Mouse (Mus musculus) monocyte, adult 5-6 weeks (primary cell): ENCODE data around the gene Lama5. TPM values are rescaled to one million over a fixed set of nuclear protein-coding genes. Genes with fewer than 3 reads are reported as not detected.
A peak's percentile ranks its signal among the peaks of the same experiment; 100 is the strongest.
"Not testable (repeated sequence)": the region's sequence is repeated elsewhere in the genome, so short reads cannot be mapped to it uniquely, and the experiment has no call there.

Experiments used
- ATAC-seq: fragments of 153-309, 156-312 bp; replicated peaks from 2 replicates; pipeline ENCODE4 v1.8.0; 2017; ENCODE audit warnings: mild to moderate bottlenecking; ENCODE audit not compliant: low TSS enrichment, insufficient number of reproducible peaks, severe bottlenecking, poor library complexity, low FRiP score
- total RNA-seq: library from RNA; stranded (forward); fragments of 200-1000, 200-491, 200-594 nt; gene quantifications from 3 replicates; pipeline ENCODE4 v1.2.3, GENCODE M21; 2017

The Lama5 gene
- total RNA-seq, result 0.29 to 7.1 TPM (median 0.29 TPM) in 3 replicates

DNA sequence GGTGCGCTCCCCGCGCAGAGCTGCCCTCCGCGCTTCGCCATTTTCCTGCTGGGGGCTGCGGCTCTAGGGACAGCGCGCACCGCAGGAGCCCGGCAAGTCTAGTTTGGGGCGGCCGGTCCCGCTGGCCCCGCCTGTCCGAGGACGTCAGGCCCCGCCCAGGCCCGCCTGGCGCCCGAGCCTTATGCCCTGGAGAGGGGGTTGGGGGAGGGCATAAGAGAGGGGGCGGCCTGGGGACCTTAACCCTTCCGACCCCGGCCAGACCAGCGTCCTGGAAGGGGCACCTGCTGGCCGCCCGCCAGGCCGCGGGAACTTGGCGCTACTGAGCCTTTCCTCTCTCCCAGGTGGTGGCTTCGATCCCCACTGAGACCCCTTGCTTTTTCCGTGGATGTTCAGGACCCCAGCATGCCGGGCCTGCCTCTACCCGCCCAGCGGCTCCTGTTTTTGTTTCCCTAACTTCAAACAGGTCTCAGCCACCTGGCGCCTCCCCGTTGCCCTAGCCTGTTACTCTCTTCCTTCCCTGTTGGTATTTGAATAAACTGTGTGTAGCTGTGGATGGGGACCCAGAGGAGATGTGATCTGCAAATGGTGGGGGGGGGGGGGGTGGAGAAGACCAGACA, at the start of gene Lama5:
Gene Lama5, minus strand, starts transcription at position 98 of the 617 bp plus-strand sequence.
- ATAC-seq, result no peak

- ATAC-seq, result no peak
Measured at GRCm38 (mm10) chr2:180274523-180274922, 48.9 kb upstream of the Lama5 start.

- peak; percentile 77 for ATAC-seq
Measured at GRCm38 (mm10) chr2:180273394-180274244, 48.0 kb upstream of the Lama5 start, which contains the start of gene Cables2. Gene Cables2, minus strand, starts transcription at chr2:180273496.

GRCm38 (mm10) chr2:180272884-180273321, 47.2 kb upstream of the Lama5 start:
- no peak for ATAC-seq

DNA sequence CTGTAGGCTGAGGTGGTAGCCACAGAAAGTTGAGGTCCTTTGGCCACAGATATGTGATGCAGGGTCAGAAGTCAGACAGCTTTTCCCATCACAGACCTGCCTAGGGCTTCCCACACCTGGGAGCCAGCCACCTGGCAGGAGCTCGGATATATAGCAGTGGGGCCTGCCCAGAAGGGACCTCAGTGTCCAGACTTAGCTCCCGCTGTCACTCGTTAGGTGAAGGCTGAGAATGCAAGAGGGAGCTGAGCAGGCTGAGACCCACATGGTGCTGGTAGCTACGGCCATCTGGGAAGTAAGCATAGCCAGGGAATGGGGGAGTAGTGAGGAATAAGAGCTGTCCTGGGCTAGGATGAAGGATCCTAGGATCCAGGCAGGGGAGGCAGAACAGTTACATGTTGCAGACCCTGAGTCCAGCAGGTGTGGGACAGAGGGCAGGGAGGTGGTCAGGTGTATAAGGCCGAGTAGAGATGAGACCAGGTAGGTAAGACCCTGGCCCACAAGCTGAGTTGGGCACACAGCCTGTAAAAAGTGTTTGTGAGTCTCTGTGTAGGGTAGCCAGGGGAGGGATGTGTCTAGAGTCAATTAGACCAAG, 46.2 kb upstream of the Lama5 start:
- ATAC-seq, result no peak

DNA sequence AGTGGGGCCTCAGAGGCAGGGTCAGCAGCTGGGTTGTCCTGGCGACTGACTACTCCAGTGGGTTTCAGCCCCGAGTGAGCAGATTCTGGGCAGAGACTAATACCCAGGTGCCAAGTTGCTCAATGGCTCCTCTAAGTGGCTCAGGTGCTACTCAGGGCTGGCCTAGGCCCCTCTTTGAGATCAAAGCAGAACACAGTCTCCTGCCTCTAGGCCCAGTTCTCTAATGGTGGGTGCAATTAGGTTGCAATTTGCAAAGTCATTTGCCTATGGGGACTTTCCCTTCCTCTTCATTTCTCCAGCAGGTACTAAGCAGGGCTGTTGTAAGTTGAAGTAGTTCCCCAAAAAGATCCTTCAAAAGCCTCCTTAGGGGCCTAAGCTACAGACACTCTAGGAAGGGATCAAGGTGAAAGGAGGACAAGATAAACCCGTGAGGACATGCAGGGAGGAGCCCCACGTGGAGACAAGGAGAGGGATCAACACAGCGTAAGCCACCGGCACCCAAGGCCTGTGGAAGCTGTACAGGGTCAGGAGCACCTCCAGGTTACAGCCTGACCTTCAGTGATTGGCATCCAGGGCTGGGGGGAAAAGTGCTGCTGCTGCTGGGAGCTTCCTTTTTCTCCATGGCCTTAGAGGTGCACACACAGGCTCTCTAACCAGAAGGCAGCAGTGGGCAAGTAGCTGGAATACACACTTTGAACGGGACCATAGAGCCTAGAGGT, 45.0 kb upstream of the Lama5 start:
- ATAC-seq, result no peak

- no peak for ATAC-seq
Measured at GRCm38 (mm10) chr2:180269329-180269728, 43.7 kb upstream of the Lama5 start.

DNA sequence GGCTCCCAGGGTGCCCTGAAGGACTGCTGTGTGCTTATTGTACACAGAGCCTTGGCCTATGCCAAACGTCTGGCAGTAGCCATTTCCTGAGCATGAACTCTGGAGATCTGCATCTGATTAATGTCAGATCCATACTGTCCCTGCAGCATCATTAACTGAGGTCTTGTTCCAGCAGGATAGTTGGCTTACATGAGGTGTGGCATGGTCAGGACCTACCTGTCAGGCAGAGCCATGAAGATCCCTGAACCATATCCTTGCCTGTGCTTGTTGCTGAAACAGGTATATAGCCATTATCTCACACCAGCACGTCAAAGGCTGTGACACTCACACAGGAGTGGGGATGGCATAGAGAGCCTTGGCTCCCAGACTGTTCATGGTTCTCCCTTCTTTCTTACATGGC, 42.3 kb upstream of the Lama5 start:
- ATAC-seq, result no peak

GRCm38 (mm10) chr2:180262891-180263290, 37.2 kb upstream of the Lama5 start:
- no peak for ATAC-seq

GRCm38 (mm10) chr2:180262441-180262840, 36.8 kb upstream of the Lama5 start:
- no peak for ATAC-seq

DNA sequence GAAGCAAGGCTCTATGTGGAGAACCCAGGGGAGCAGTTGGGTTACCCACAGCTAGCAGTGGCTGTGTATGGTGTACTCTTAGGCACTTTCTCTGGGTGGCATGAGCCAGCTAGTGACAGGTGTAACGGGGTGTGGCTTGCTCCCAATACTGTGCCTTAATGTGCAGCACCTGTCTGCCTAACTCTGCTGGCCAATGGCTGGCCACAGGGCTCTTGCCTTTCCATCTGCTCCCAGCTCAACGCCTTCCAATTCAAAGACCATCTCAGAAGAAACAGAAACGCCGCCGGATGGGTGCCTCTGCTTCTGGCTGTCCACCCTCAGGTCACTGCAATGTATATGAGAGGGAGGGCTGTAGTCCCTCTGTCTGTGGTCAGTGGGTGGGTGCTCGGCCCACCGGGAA, 36.2 kb upstream of the Lama5 start:
- ATAC-seq, result no peak

DNA sequence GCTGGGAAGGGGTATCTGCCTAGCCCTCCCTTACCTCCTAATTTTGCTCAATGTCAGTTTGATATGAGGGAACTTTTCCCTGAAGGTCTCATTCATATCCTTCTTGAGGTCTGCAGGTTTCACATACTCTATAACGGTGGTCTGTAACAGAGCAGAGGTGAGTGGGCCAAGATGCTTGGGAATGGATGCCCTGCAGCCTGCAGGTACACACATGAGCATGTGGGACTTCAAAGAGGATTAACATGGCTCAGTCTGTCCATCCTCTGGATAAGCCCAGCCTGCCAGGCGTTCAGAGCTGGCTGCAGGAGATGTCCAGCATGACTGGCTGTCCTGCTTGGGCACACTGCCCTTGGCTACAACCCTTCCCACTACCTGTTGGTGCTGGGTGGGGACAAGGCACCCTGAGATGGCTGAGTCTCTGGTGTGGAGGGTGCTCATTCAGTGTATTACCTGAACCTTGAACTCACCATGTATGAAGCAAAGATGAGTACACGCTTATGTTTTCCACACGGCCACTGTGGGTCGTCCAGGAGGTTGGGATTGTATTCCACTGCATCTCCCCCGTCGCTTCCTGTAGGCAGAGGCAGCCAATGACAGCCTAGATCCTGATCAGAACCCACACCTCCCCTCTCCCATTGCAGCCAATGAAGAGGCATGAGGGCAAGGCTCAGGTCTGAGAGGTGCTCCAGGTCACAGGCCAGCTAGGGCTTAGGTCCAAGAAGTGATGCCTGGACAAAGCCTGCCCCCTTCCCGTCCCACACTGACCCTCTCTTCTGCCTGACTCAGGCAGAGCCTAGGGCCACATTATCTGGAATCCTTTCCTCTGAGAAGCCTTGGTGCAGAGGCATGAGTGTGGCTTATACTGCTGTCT, 35.2 kb upstream of the Lama5 start:
- no peak for ATAC-seq

- not testable (repeated sequence) for ATAC-seq
Measured at GRCm38 (mm10) chr2:180259826-180260609, 34.4 kb upstream of the Lama5 start.

- not testable (repeated sequence) for ATAC-seq
Measured at GRCm38 (mm10) chr2:180258951-180259484, 33.4 kb upstream of the Lama5 start.

- ATAC-seq, result no peak
Measured at GRCm38 (mm10) chr2:180257963-180258865, 32.6 kb upstream of the Lama5 start.

DNA sequence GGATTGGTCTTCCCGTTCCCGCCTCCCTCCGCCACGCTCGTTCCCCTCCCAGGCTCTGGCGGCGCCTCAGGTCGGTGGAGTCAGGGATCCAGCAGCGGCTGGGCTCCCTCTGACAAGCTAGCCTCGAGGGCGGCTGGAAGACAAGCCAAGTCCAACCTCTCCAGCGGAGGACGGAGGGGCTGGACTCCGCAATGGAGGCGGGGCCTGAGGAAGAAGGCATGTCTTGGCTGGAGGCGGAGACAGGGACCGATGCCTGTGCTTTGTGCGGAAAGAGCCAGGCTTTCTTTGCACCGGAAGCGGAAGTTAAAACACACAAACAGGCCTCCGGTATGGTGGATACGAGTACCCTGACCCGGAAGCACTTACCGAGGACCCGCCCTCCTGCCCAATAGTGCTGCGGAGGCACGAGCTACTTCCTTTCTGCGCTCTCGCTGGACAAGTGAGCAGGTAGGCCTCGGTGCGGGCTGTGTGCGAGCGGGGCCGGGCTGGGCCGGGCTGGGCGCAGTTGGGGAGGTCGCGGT, 31.4 kb upstream of the Lama5 start, which contains the start of gene Rps21:
Gene Rps21, plus strand, starts transcription at position 377 of the 521 bp plus-strand sequence.
- ATAC-seq, result peak; percentile 95
